Mouse (Mus musculus): Measurements from ENCODE around the gene Tbc1d9.

DNA sequence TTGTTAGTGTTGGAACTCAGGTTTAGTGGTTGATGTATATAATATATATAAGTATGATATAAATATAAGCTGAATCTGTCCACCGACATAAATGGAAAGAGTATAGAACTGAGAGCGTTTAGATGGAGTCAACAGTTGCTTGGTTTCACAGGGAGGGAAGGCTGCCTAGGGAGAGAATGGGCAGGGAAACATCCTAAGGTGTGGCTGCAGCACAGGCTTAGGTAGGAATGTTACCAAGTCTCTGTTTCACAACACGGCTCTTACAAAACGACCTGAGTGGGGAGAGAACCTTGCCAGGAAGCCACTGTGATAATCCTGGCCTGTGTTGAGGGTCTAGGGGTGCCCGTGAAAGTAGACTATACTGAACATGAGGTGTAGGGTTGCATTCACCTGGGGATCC is 62.2 kb downstream of the Tbc1d9 start:
- TF ChIP-seq CTCF (conservative IDR thresholded peaks at IDR 0.05; ENCODE audit: low read length) (no peak), POU5F1 (IDR thresholded peaks at IDR 0.05; ENCODE audit: borderline replicate concordance, low read length) (no peak), NANOG (IDR thresholded peaks at IDR 0.05; ENCODE audit: borderline replicate concordance, low read length) (no peak)
